In genomic region chr15:38391420-38391819, GRCm38 (mm10) we compare ENCODE assay signal across 8 mouse cellular contexts.
DNase-seq lines count a peak whose midpoint lies in the region; ATAC-seq lines count a peak whose summit lies in the region.

No protein-coding gene starts in this region.

- no peak overlapping the region for H3K9ac ChIP-seq in intestine, embryonic 15.5 days
- no peak overlapping the region for H3K9ac ChIP-seq in liver, embryonic 16.5 days (ENCODE audit: low read depth, low read length)

- no peaks in the 10 kb centered on the region for H3K36me3 ChIP-seq in intestine, embryonic 15.5 days
- no peaks in the 10 kb centered on the region for H3K36me3 ChIP-seq in liver, embryonic 16.5 days (ENCODE audit: control insufficient read depth, insufficient read depth)
- no peaks in the 10 kb centered on the region for H3K36me3 ChIP-seq in forebrain, embryonic 10.5 days (replicated peaks)

- peak; percentile 93 for ATAC-seq in intestine, embryonic 15.5 days
- peak; percentile 27; the same call in 1 of the 2 replicates for ATAC-seq in liver, embryonic 16.5 days (ENCODE audit: low read depth)

- H3K4me3 ChIP-seq in brown adipose tissue, adult 24 weeks (ENCODE audit: insufficient read depth, low read depth, low read length), result no peak overlapping the region
- H3K4me3 ChIP-seq in intestine, embryonic 15.5 days (replicated peaks), result no peak overlapping the region
- no peak overlapping the region for H3K4me3 ChIP-seq in liver, embryonic 16.5 days (ENCODE audit: low read depth, low read length)
- no peak overlapping the region for H3K4me3 ChIP-seq in forebrain, embryonic 10.5 days

- H3K4me1 ChIP-seq in brown adipose tissue, adult 24 weeks (ENCODE audit: control insufficient read depth, insufficient read depth, insufficient read length, low read length), result peaks cover 15% of the 10 kb centered on the region
- peaks cover 23% of the 10 kb centered on the region for H3K4me1 ChIP-seq in intestine, embryonic 15.5 days (replicated peaks)
- no peaks in the 10 kb centered on the region; the same call in 1 of the 2 replicates for H3K4me1 ChIP-seq in liver, embryonic 16.5 days (ENCODE audit: control insufficient read depth, low read depth, low read length)
- H3K4me1 ChIP-seq in forebrain, embryonic 10.5 days, result peaks cover 22% of the 10 kb centered on the region

- peak overlapping the region; percentile 57 for H3K27ac ChIP-seq in brown adipose tissue, adult 24 weeks (replicated peaks; ENCODE audit: low read depth, low read length)
- H3K27ac ChIP-seq in intestine, embryonic 15.5 days, result peak overlapping the region; percentile 60; the same call in 1 of the 2 replicates
- no peak overlapping the region for H3K27ac ChIP-seq in liver, embryonic 16.5 days (ENCODE audit: low read length)
- H3K27ac ChIP-seq in forebrain, embryonic 10.5 days, result no peak overlapping the region

- 0 out of 2 replicates have a peak overlapping the region, but pooled peaks have one; percentile 17 for H3K4me2 ChIP-seq in intestine, embryonic 15.5 days (replicated peaks)
- no peak overlapping the region for H3K4me2 ChIP-seq in liver, embryonic 16.5 days (ENCODE audit: low read depth, low read length)

- 46% methylated on average over 6 of the region's 6 CpGs for WGBS in intestine, embryonic 15.5 days
- 41% methylated on average over 6 of the region's 6 CpGs for WGBS in liver, embryonic 16.5 days (ENCODE audit: insufficient replicate concordance)
- WGBS in forebrain, embryonic 10.5 days, result 74% methylated on average over 6 of the region's 6 CpGs

- no peaks in the 10 kb centered on the region for H3K9me3 ChIP-seq in intestine, embryonic 15.5 days
- no peaks in the 10 kb centered on the region for H3K9me3 ChIP-seq in liver, embryonic 16.5 days (replicated peaks; ENCODE audit: control insufficient read depth, low read length)
- H3K9me3 ChIP-seq in forebrain, embryonic 10.5 days, result no peaks in the 10 kb centered on the region

- peak; percentile 84 for DNase-seq in 3T3-L1 (ENCODE audit: low read depth, low spot score)
- no peak for DNase-seq in right cerebral cortex, postnatal 36 days (ENCODE audit: low spot score in 2 of 2)
- DNase-seq in forebrain, embryonic 10.5 days (ENCODE audit: extremely low spot score, low spot score), result no peak
- no peak for DNase-seq in B cell, adult 2 months
- no peak for DNase-seq in spleen, postnatal 36 days (ENCODE audit: low spot score in 2 of 2)

- no peaks in the 10 kb centered on the region for H3K27me3 ChIP-seq in intestine, embryonic 15.5 days (replicated peaks)
- no peaks in the 10 kb centered on the region for H3K27me3 ChIP-seq in liver, embryonic 16.5 days (ENCODE audit: control insufficient read depth, insufficient read depth, low read depth, low read length)
- H3K27me3 ChIP-seq in forebrain, embryonic 10.5 days (ENCODE audit: poor library complexity, severe bottlenecking), result no peaks in the 10 kb centered on the region

Comparison
In these comparisons a context has a peak if more than half of its experiments do, and no peak if none do; other contexts are left out.
1. H3K27ac ChIP-seq: peak in brown adipose tissue, adult 24 weeks (single experiment) and intestine, embryonic 15.5 days (single experiment); none in liver, embryonic 16.5 days (single experiment) and forebrain, embryonic 10.5 days (single experiment).